Mouse (Mus musculus) intestine, embryonic 14.5 days (tissue): ENCODE results near the gene Aifm2. TPM values are rescaled to one million over a fixed set of nuclear protein-coding genes. Genes with fewer than 3 reads are reported as not detected.

Experiments
- ATAC-seq: fragments of 200-750 bp; cut with Nextera tagmentation; replicated peaks from 2 replicates; pipeline ENCODE4 v1.8.0; 2017; ENCODE audit warnings: low read depth, moderate number of reproducible peaks, moderate TSS enrichment, moderate library complexity; ENCODE audit not compliant: low FRiP score, low TSS enrichment
- DNase-seq: peaks from one replicate; pipeline ENCODE4 v3.0.0-alpha.2; 2018; ENCODE audit warnings: low spot score
- H3K27ac ChIP-seq: fragments of 300-500 bp; sonication (generic); 2 replicates; pipeline ENCODE4 v1.5.1; 2014; ENCODE audit warnings: low read depth, mild to moderate bottlenecking, control low read depth
- H3K27me3 ChIP-seq: fragments of 300-500 bp; sonication (generic); replicated peaks from 2 replicates; pipeline ENCODE4 v1.6.1; 2014; ENCODE audit warnings: low read length, control low read depth; ENCODE audit not compliant: control insufficient read depth, insufficient read depth
- H3K36me3 ChIP-seq: fragments of 300-500 bp; sonication (generic); 2 replicates; pipeline ENCODE4 v1.6.1; 2014; ENCODE audit warnings: low read length, control low read depth; ENCODE audit not compliant: control insufficient read depth, insufficient read depth
- H3K4me1 ChIP-seq: fragments of 300-500 bp; sonication (generic); replicated peaks from 2 replicates; pipeline ENCODE4 v1.6.1; 2014; ENCODE audit warnings: low read length, control low read depth, mixed read lengths; ENCODE audit not compliant: control insufficient read depth, insufficient read depth
- H3K4me2 ChIP-seq: fragments of 300-500 bp; sonication (generic); 2 replicates; pipeline ENCODE4 v1.6.1; 2014; ENCODE audit warnings: low read length
- H3K4me3 ChIP-seq: fragments of 300-500 bp; sonication (generic); 2 replicates; pipeline ENCODE4 v1.5.1; 2014; ENCODE audit warnings: low read depth, low read length, control low read depth, mixed read lengths
- H3K9ac ChIP-seq: fragments of 300-500 bp; sonication (generic); 2 replicates; pipeline ENCODE4 v1.6.1; 2014; ENCODE audit warnings: mild to moderate bottlenecking, low read length
- H3K9me3 ChIP-seq: fragments of 300-500 bp; sonication (generic); 2 replicates; pipeline ENCODE4 v1.6.1; 2016; ENCODE audit warnings: low read length, control low read depth; ENCODE audit not compliant: control insufficient read depth
- WGBS: fragments of 180-500 bp; shearing (Covaris S2); extraction: QIAGEN DNeasy Blood & Tissue Kit; methylation state at CpG from one replicate; pipeline ENCODE4 v1.1.7; 2014; 5-methylcytosine and 5-hydroxymethylcytosine counted together
- polyA plus RNA-seq: library from polyadenylated mRNA; unstranded; fragments of >200 nt; fragmentation: Nextera tagmentation; extraction: Ambion mirVana; gene quantifications from 2 replicates; pipeline ENCODE4 v1.2.1, GENCODE M21; 2014

Gene Aifm2
- polyA plus RNA-seq, 1 experiment from 2014 or later, result 19.1 TPM

DNA sequence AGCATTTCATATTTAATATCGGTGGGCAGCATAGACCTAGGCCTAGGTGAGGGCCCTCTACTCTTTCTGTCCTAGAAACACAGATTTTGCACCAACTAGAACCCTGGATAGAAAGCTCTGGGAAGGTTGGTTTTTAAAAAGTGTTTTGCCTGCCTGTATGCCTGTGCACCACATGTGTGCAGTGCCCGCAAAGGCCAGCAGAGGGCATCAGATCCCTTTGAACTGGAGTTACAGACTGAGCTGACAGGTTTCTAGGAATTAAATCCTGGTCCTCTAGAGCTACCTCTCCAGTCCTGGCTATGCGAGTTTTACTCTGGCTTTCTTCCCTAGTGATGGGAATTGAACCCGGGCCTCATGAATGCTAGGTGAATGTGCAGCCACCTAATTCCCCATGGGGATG, 30.1 kb downstream of the Aifm2 start:
- peaks cover 95% of the 10 kb centered on the region for H3K36me3 ChIP-seq

DNA sequence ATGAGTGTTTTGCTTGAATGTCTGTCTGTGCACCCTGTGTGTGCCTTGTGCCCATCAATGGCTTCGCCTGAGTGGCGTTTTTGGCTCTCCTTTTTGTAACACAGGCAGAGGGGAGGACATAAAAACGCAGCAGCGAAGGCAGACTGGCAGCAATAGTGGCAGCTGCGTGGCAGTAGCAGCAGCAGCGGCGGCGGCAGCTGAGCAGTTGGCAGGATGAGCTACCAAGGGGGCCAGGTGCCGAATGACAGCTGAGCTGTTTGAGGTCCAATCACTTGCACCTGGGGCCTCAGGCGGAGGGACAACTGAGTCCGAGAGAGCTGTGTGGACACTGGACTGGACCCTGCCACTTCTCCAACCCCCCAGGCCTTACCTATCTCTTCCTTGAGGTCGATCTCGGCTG, 32.2 kb downstream of the Aifm2 start:
- Histone ChIP-seq H3K9ac (no peak overlapping the region), H3K4me1 (no peaks in the 10 kb centered on the region), H3K27ac (no peak overlapping the region), H3K4me3 (no peak overlapping the region), H3K4me2 (no peak overlapping the region), H3K9me3 (peaks cover 10% of the 10 kb centered on the region), H3K27me3 (no peaks in the 10 kb centered on the region), H3K36me3 (peaks cover 95% of the 10 kb centered on the region)
- no peak for DNase-seq
- WGBS, result 95% methylated on average over 13 of the region's 13 CpGs
- no peak for ATAC-seq

More for the DNA sequence above, 30.1 kb downstream of the Aifm2 start:
- H3K4me2 ChIP-seq, result no peak overlapping the region
- DNase-seq (peak; percentile 70), ATAC-seq (no peak)
- no peaks in the 10 kb centered on the region for H3K27me3 ChIP-seq
- 91% methylated on average over 4 of the region's 4 CpGs for WGBS
- no peak overlapping the region for H3K9ac ChIP-seq
- no peaks in the 10 kb centered on the region for H3K4me1 ChIP-seq
- peaks cover 10% of the 10 kb centered on the region for H3K9me3 ChIP-seq
- no peak overlapping the region for H3K4me3 ChIP-seq
- H3K27ac ChIP-seq, result no peak overlapping the region

DNA sequence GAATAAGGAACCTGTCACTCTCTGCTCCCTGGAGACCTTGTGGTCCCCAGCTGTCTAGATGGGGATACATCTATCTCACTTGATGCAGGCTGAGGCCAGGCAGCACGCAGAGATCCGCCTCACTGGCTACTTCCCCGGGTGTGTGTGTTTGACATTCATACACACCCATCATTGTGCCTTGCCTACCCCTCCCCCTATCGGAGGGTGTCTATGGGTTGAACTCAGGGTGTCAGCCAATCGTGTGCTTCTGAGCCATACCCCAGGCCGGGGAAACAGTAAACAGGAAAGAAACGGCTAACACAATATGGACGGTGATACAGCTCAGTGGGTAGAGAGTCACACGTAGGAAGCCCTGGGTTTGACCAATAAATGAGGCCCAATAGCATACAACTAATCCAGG, 35.0 kb downstream of the Aifm2 start:
- DNase-seq (no peak), ATAC-seq (no peak)
- Histone ChIP-seq H3K9ac (no peak overlapping the region), H3K9me3 (peaks cover 8% of the 10 kb centered on the region), H3K27me3 (no peaks in the 10 kb centered on the region), H3K4me1 (no peaks in the 10 kb centered on the region), H3K27ac (no peak overlapping the region), H3K4me2 (no peak overlapping the region), H3K4me3 (no peak overlapping the region), H3K36me3 (peaks cover 93% of the 10 kb centered on the region)
- 80% methylated on average over 9 of the region's 9 CpGs for WGBS

DNA sequence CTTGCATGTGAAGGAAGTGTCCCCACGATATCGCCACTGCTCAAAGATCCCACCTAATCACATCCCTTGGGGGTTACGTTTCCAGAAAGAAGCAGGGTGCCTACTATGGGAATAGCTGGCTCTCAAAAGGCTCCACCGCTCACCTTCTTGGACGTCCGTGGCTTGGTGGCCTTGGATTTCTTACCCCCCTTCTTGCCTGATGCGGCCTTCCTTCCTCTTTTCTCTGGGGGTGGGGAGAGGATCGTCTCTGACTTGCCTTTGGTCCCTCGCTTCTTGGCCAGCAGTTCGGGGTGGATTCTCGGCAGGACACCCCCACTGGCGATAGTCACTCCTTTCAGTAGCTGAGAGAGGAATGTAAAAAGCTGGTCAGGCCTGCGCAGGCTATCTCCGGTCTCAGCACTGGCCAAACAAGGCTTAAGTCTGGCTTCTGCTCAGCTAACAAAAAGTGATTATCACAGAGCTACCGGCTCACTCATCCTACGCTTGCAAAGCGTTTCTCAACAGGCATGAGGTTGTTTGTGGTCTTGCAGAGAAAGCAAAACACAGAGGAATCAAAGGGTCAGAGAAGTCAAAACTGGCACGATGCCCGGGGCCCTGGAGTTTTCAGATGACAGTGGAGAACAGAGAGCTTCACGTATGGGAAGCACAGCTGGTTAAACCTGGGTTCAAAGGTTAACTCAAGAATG, 36.6 kb downstream of the Aifm2 start:
- 85% methylated on average over 20 of the region's 20 CpGs for WGBS

DNA sequence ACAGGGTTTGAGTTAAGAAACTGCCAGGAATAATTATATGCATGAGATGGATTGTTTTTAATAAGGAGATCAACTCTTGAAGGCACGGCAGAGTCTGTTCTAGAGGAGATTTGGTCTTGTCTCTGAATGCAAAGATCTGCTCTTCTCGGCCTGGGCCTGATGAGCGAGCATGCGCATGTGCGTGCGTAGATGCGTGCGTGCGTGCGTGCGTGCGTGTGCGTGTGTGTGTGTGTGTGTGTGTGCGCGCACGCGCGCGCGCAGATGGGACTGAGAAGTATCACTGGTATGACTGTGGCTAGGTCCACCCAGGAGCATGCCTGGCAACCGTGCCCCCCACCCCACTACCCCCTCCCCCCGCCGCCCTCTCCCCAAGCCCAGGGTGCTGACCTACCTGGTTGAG, 38.0 kb downstream of the Aifm2 start:
- H3K9ac ChIP-seq, result no peak overlapping the region
- no peak for ATAC-seq
- no peaks in the 10 kb centered on the region for H3K9me3 ChIP-seq
- no peak for DNase-seq
- no peak overlapping the region for H3K4me3 ChIP-seq
- H3K4me1 ChIP-seq, result no peaks in the 10 kb centered on the region
- no peak overlapping the region for H3K27ac ChIP-seq
- peaks cover 89% of the 10 kb centered on the region for H3K36me3 ChIP-seq
- H3K27me3 ChIP-seq, result no peaks in the 10 kb centered on the region
- H3K4me2 ChIP-seq, result no peak overlapping the region
- WGBS, result 98% methylated on average over 23 of the region's 23 CpGs

More for the DNA sequence above, 36.6 kb downstream of the Aifm2 start:
- ATAC-seq (no peak), DNase-seq (no peak)
- no peaks in the 10 kb centered on the region for H3K27me3 ChIP-seq
- peaks cover 92% of the 10 kb centered on the region for H3K36me3 ChIP-seq
- no peak overlapping the region for H3K4me3 ChIP-seq
- no peak overlapping the region for H3K27ac ChIP-seq
- H3K4me1 ChIP-seq, result no peaks in the 10 kb centered on the region
- H3K4me2 ChIP-seq, result no peak overlapping the region
- no peaks in the 10 kb centered on the region for H3K9me3 ChIP-seq
- no peak overlapping the region for H3K9ac ChIP-seq

DNA sequence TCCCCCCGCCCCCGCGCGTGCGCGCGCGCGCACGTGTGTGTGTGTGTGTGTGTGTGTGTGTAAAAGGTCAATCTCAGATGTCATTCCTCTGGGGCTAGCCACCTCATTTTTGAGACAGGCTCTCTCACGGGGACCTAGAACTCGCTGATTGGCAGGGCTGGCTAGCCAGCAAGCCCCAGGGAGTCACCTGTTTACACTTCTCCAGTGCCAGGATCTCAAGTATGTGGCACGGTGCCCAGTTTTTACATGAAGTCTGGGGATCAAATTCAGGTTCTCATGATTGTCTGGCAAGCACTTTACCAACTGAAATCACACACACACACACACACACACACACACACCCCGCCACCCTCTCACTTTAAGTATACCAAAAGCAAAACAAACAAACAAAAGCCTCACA, 42.0 kb downstream of the Aifm2 start:
- DNase-seq, result no peak
- H3K27me3 ChIP-seq, result no peaks in the 10 kb centered on the region
- H3K9me3 ChIP-seq, result no peaks in the 10 kb centered on the region
- no peak overlapping the region for H3K4me2 ChIP-seq
- 87% methylated on average over 14 of the region's 14 CpGs for WGBS
- H3K9ac ChIP-seq, result no peak overlapping the region
- H3K4me3 ChIP-seq, result no peak overlapping the region
- no peak for ATAC-seq
- peaks cover 11% of the 10 kb centered on the region for H3K4me1 ChIP-seq
- H3K36me3 ChIP-seq, result peaks cover 52% of the 10 kb centered on the region
- no peak overlapping the region for H3K27ac ChIP-seq

DNA sequence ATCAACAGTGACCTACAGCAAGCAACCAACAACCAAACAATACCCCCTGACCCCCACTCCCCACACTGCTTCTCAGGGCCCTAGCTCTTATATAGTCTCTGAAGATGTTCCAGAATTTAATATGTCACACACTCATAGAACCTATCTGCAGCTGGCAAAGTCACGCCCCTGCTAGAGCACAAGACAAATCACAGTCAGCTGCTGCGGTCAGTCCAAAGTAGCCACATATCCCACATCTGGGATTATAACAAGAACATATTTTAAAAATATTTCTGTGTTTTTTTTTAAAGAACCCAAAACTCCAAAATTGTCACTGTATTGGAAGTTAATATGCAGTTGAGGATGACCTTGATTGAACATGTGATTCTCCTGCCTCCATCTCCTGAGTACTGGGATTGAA, 43.8 kb downstream of the Aifm2 start:
- Histone ChIP-seq H3K4me2 (no peak overlapping the region), H3K9ac (no peak overlapping the region), H3K4me1 (peaks cover 11% of the 10 kb centered on the region), H3K4me3 (no peak overlapping the region), H3K36me3 (peaks cover 34% of the 10 kb centered on the region), H3K9me3 (no peaks in the 10 kb centered on the region), H3K27ac (no peak overlapping the region), H3K27me3 (no peaks in the 10 kb centered on the region)
- no peak for ATAC-seq
- no peak for DNase-seq
- 96% methylated on average over 2 of the region's 2 CpGs for WGBS

DNA sequence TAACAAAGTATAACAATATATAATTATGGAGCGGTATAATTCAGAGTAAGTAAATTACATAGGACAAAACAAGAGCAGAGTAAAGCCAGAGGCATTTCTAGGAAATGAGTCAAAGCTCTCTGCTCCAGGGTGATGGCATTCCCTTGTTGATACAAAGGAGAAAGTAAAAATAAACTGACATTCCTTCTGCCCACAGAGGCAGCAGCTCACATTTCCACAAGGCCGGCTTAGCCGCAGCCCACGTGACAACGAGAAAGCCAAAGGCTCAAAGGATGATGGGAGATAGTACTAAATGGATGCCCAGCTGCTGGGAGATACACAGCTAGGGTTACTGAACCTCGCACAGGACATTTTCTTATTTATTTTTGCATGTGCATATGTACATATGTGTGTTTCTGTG, 44.8 kb downstream of the Aifm2 start:
- Histone ChIP-seq H3K4me1 (peaks cover 11% of the 10 kb centered on the region), H3K9me3 (no peaks in the 10 kb centered on the region), H3K9ac (no peak overlapping the region), H3K36me3 (peaks cover 28% of the 10 kb centered on the region), H3K27ac (peak overlapping the region; percentile 22; the same call in 1 of the 2 replicates), H3K4me2 (no peak overlapping the region), H3K4me3 (no peak overlapping the region), H3K27me3 (no peaks in the 10 kb centered on the region)
- no peak for DNase-seq
- WGBS, result 32% methylated on average over 6 of the region's 6 CpGs
- ATAC-seq, result no peak

DNA sequence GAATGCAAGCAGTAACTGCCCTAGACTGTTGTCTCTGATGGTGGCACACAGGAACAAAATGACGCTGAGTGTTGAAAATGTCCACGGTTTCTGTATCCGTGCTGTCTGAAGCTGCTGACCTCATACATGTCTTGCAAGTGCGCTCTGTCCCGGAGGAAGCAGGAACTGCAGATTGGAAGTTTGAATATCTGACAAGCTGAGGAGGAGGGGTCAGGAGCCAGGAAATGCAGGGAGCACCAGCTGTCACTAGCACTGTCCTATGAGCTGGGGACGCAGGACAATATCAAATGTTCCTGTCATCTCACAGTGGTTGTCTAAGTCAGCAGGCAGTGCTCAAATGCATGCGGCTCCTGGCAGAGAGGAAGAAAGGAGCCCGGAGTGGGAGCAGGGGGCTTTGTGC, 49.6 kb downstream of the Aifm2 start:
- Histone ChIP-seq H3K27me3 (no peaks in the 10 kb centered on the region), H3K9ac (no peak overlapping the region), H3K4me2 (no peak overlapping the region), H3K4me1 (peaks cover 15% of the 10 kb centered on the region), H3K27ac (no peak overlapping the region), H3K4me3 (no peak overlapping the region), H3K36me3 (no peaks in the 10 kb centered on the region), H3K9me3 (no peaks in the 10 kb centered on the region)
- ATAC-seq (no peak), DNase-seq (no peak)
- WGBS, result 74% methylated on average over 8 of the region's 8 CpGs
